In the genomic region with DNA sequence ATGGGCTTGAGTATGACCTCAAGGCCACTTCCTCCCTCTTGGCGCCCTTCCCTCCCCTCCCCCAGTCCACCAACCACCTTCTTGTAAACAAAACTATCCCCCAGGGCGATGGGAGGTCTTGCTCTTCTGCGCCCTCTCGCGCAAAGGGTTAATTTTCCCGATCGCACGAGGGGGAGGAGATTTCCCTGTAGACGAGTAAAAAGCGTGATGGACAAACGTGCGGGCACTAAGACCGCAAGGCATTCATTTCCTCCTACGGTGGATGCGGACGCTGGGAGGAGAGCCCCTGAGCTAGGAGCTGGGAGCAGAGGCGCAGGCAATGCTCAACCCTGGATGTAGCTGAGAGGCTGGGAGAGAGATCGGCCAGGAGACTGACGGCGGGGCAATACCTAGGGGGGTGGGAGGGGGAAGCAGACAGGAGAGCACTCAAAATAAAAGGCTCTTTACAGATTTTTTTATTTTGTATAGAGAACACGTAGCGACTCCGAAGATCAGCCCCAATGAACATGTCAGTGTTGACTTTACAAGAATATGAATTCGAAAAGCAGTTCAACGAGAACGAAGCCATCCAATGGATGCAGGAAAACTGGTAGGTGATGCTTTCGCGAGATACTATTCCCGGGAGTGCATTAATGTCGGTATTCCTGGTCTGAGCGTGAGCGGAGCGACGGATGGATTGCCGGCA, we compare ENCODE assay signal across 8 mouse cellular contexts. TPM values are rescaled to one million over a fixed set of nuclear protein-coding genes. Genes with fewer than 3 reads are reported as not detected.
DNase-seq lines count a peak whose midpoint lies in the region; ATAC-seq and TF ChIP-seq lines count a peak whose summit lies in the region.

A gene (plus strand): TSS at position 176 of the 685 bp plus-strand sequence.

- intact Hi-C loops in heart, postnatal 25 days (cut with DNase I), result loop anchor here (2.0 to 10.0 kb wide), 4 partner anchors 102 to 292 kb away; a partner anchor contains a TSS
- intact Hi-C loops in heart, adult 2 months (cut with DNase I), result loop anchor here (5.0 to 10.0 kb wide), 3 partner anchors 150 to 302 kb away; a partner anchor contains a TSS

- no peaks in the 10 kb centered on the region for H3K9me3 ChIP-seq in limb, embryonic 14.5 days (ENCODE audit: control insufficient read depth, low read length)
- no peaks in the 10 kb centered on the region for H3K9me3 ChIP-seq in midbrain, embryonic 16.5 days (replicated peaks; ENCODE audit: control insufficient read depth, low read length, poor library complexity, severe bottlenecking)

- peak within 1 kb of the TSS; percentile 40 for H3K9ac ChIP-seq in heart, adult 2 months (ENCODE audit: low read depth, low read length)
- peak within 1 kb of the TSS; percentile 97 for H3K9ac ChIP-seq in limb, embryonic 14.5 days (ENCODE audit: low read depth, low read length, severe bottlenecking)
- H3K9ac ChIP-seq in midbrain, embryonic 16.5 days (ENCODE audit: low read depth, low read length), result peak within 1 kb of the TSS; percentile 99

- no peak for TF ChIP-seq POLR2A in heart, adult 2 months (IDR thresholded peaks at IDR 0.05; ENCODE audit: insufficient read depth, low read depth, low read length)
- peak; percentile 18; the same call in 1 of the 2 replicates for TF ChIP-seq POLR2A in limb, embryonic 14.5 days (IDR thresholded peaks at IDR 0.05; ENCODE audit: borderline replicate concordance, extremely low read depth, insufficient read depth, insufficient read length)

- H3K36me3 ChIP-seq in heart, adult 2 months (ENCODE audit: control insufficient read depth, insufficient read depth, low read length), result no peaks in the 10 kb centered on the region
- no peaks in the 10 kb centered on the region for H3K36me3 ChIP-seq in limb, embryonic 14.5 days (ENCODE audit: control insufficient read depth, insufficient read depth, low read length)
- no peaks in the 10 kb centered on the region for H3K36me3 ChIP-seq in midbrain, embryonic 16.5 days (ENCODE audit: control insufficient read depth, insufficient read depth, low read length)

- H3K4me2 ChIP-seq in limb, embryonic 14.5 days (replicated peaks; ENCODE audit: low read depth, low read length, severe bottlenecking), result peak within 1 kb of the TSS; percentile 73
- H3K4me2 ChIP-seq in midbrain, embryonic 16.5 days (ENCODE audit: low read length), result peak within 1 kb of the TSS; percentile 59

- H3K27ac ChIP-seq in heart, adult 2 months, result peak within 1 kb of the TSS; percentile 6
- peak within 1 kb of the TSS; percentile 97 for H3K27ac ChIP-seq in limb, embryonic 14.5 days (replicated peaks; ENCODE audit: low read depth, low read length)
- peak within 1 kb of the TSS; percentile 91 for H3K27ac ChIP-seq in midbrain, embryonic 16.5 days (ENCODE audit: low read length)

- no peaks in the 10 kb centered on the region for H3K27me3 ChIP-seq in heart, adult 2 months (ENCODE audit: control insufficient read depth, insufficient read depth, low read length)
- no peaks in the 10 kb centered on the region for H3K27me3 ChIP-seq in limb, embryonic 14.5 days (ENCODE audit: control insufficient read depth, insufficient read depth, low read length)
- no peaks in the 10 kb centered on the region for H3K27me3 ChIP-seq in midbrain, embryonic 16.5 days (ENCODE audit: control insufficient read depth, insufficient read depth, low read depth, low read length)

- no peak for TF ChIP-seq EP300 in heart, adult 2 months (IDR thresholded peaks at IDR 0.05; ENCODE audit: insufficient read depth, low read depth, low read length)

- no peaks in the 10 kb centered on the region for H3K79me2 ChIP-seq in heart, adult 2 months (replicated peaks; ENCODE audit: control insufficient read depth, insufficient read depth, low read length)

- DNase-seq in heart, adult 11 months, result peak; percentile 96
- DNase-seq in heart, postnatal 25 days (ENCODE audit: low spot score), result no peak
- peak; percentile 94 for DNase-seq in embryo, embryonic 10.5 days (ENCODE audit: low spot score)
- peak; percentile 48 to 64 for DNase-seq in heart, adult 2 months
- peak; percentile 66 to 84 for DNase-seq in kidney, adult 8-10 months
- DNase-seq in limb, embryonic 14.5 days (ENCODE audit: low spot score), result peak; percentile 78
- DNase-seq in spleen, postnatal 4 days (ENCODE audit: low spot score in 2 of 2), result peak; percentile 35 to 71

- peak within 1 kb of the TSS; percentile 83 for H3K4me3 ChIP-seq in heart, adult 2 months
- peak within 1 kb of the TSS; percentile 84 for H3K4me3 ChIP-seq in limb, embryonic 14.5 days (replicated peaks; ENCODE audit: low read length)
- peak within 1 kb of the TSS; percentile 91 for H3K4me3 ChIP-seq in midbrain, embryonic 16.5 days (ENCODE audit: low read depth, low read length)

- H3K4me1 ChIP-seq in heart, adult 2 months (ENCODE audit: control insufficient read depth, insufficient read depth, low read length), result 0 out of 2 replicates have a peak, but pooled peaks cover 1% of the 10 kb centered on the region
- H3K4me1 ChIP-seq in limb, embryonic 14.5 days (ENCODE audit: control insufficient read depth, insufficient read depth, low read length), result peaks cover 25% of the 10 kb centered on the region
- peaks cover 22% of the 10 kb centered on the region for H3K4me1 ChIP-seq in midbrain, embryonic 16.5 days (ENCODE audit: control insufficient read depth, insufficient read depth, low read length)

- ATAC-seq in limb, embryonic 14.5 days (ENCODE audit: low FRiP score, low read depth), result peak; percentile 17; the same call in 1 of the 2 replicates
- peak; percentile 73 for ATAC-seq in midbrain, embryonic 16.5 days

- TF ChIP-seq CTCF in heart, adult 2 months (IDR thresholded peaks at IDR 0.05), result no peak

- WGBS in heart, adult 2 months, result under 1% methylated on average over 35 of the region's 35 CpGs
- WGBS in limb, embryonic 14.5 days, result under 1% methylated on average over 35 of the region's 35 CpGs
- under 1% methylated on average over 35 of the region's 35 CpGs for WGBS in midbrain, embryonic 16.5 days

RNA-seq across cellular contexts. Expression of the gene that starts here (rescaled TPM):
- total RNA-seq in heart, postnatal 25 days (2021), result 1 to 10 TPM; 1.4 to 1.5 TPM
- 1 to 10 TPM; 1.3 to 1.7 TPM for total RNA-seq in heart, adult 2 months (2021)
- 13.2 and 19.8 TPM in 2 replicates for polyA plus RNA-seq in heart, adult 2 months (2012; rRNA removed)
- 27.0 and 38.5 TPM in 2 replicates for polyA plus RNA-seq in limb, embryonic 14.5 days (2012; rRNA removed)
- polyA plus RNA-seq in limb, embryonic 14.5 days (2014; fragmentation: Nextera tagmentation; extraction: Ambion mirVana), result 23.2 and 27.3 TPM in 2 replicates
- polyA plus RNA-seq in midbrain, embryonic 16.5 days (2015; fragmentation: Nextera tagmentation; extraction: Ambion mirVana), result 42.5 and 46.7 TPM in 2 replicates

Comparison
In these comparisons a context has a peak if more than half of its experiments do, and no peak if none do; other contexts are left out.
1. H3K27ac ChIP-seq: peak in every context shown above with its lines; median percentile 97 in limb, embryonic 14.5 days; 91 in midbrain, embryonic 16.5 days; 6 in heart, adult 2 months.
2. H3K9ac ChIP-seq: peak in every context shown above with its lines; median percentile 99 in midbrain, embryonic 16.5 days; 97 in limb, embryonic 14.5 days; 40 in heart, adult 2 months.